Mouse (Mus musculus) testis, adult 2 months (tissue): ENCODE results near the gene Snrnp200. TPM values are rescaled to one million over a fixed set of nuclear protein-coding genes. Genes with fewer than 3 reads are reported as not detected.
"Not testable (repeated sequence)": the region's sequence is repeated elsewhere in the genome, so short reads cannot be mapped to it uniquely, and the experiment has no call there.

ENCODE experiments used
- H3K27ac ChIP-seq: fragments of 200-500 bp; 2 replicates; pipeline ENCODE4 v1.5.1; 2012; ENCODE audit warnings: low read depth, low read length; ENCODE audit not compliant: control insufficient read depth, insufficient read depth
- H3K27me3 ChIP-seq: fragments of 200-500 bp; 2 replicates; pipeline ENCODE4 v1.6.1; 2012; ENCODE audit warnings: mild to moderate bottlenecking, low read length, moderate library complexity; ENCODE audit not compliant: control insufficient read depth, insufficient read depth
- H3K36me3 ChIP-seq: fragments of 200-500 bp; 2 replicates; pipeline ENCODE4 v1.6.1; 2012; ENCODE audit warnings: mild to moderate bottlenecking, low read length; ENCODE audit not compliant: control insufficient read depth, insufficient read depth
- H3K4me1 ChIP-seq: fragments of 200-500 bp; 2 replicates; pipeline ENCODE4 v1.6.1; 2012; ENCODE audit warnings: low read length; ENCODE audit not compliant: control insufficient read depth, insufficient read depth
- H3K4me3 ChIP-seq: fragments of 200-500 bp; 2 replicates; pipeline ENCODE4 v1.5.1; 2012; ENCODE audit warnings: low read depth, mild to moderate bottlenecking, low read length, moderate library complexity, mixed read lengths; ENCODE audit not compliant: control insufficient read depth
- CTCF ChIP-seq: fragments of 200-500 bp; IDR thresholded peaks from 2 replicates; pipeline ENCODE4 v1.5.1; 2012; ENCODE audit warnings: low read depth, mild to moderate bottlenecking, inconsistent platforms, low read length, moderate library complexity; ENCODE audit not compliant: control insufficient read depth, insufficient read depth, insufficient replicate concordance
- POLR2A ChIP-seq: fragments of 200-500 bp; IDR thresholded peaks from 2 replicates; pipeline ENCODE4 v1.6.1; 2012; ENCODE audit warnings: low read depth, mild to moderate bottlenecking, inconsistent platforms, low read length, moderate library complexity; ENCODE audit not compliant: control insufficient read depth
- polyA plus RNA-seq: library from polyadenylated mRNA; depleted of rRNA; stranded (reverse); fragments of >200 nt; gene quantifications from 2 replicates; pipeline ENCODE4 v1.2.3, GENCODE M21; 2012; rRNA removed

The Snrnp200 gene
- 45.6 and 45.7 TPM in 2 replicates for polyA plus RNA-seq

- TF ChIP-seq CTCF: no peak
- peak; percentile 80; the same call in 1 of the 2 replicates for TF ChIP-seq POLR2A
- Histone ChIP-seq H3K27ac (peak within 1 kb of the TSS; percentile 67), H3K36me3 (peaks cover 5% of the 10 kb centered on the region), H3K4me3 (peak within 1 kb of the TSS; percentile 94), H3K4me1 (peaks cover 2% of the 10 kb centered on the region; the same call in 1 of the 2 replicates), H3K27me3 (no peaks in the 10 kb centered on the region)
These were observed at the start of gene Snrnp200, which contains the start of gene 1810024B03Rik for GRCm38 (mm10) chr2:127207547-127208451. TSS of gene Snrnp200 (plus strand) at chr2:127208386. TSS of gene 1810024B03Rik (minus strand) at chr2:127208280.

DNA sequence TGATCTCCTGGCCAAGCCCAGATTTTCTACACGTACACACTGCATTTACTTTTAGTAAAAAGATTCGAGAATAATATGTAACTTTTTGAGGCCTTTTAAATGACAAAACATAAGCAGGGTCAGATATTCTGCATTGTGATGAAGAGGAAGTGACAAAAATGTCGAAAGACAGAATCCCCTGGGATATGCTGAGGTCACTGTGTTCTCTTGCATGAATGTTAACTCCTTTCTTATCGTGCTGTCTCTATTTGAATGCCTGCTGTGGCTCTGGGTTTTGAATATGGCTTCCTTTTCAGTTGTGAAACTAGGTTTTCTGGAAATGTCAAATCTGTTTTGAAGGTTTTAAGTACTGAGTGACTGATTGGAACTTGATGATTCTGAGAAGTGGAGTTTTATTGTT, 42.5 kb upstream of the Snrnp200 start:
- Histone ChIP-seq H3K27ac (no peak overlapping the region), H3K36me3 (no peaks in the 10 kb centered on the region), H3K4me1 (no peaks in the 10 kb centered on the region), H3K4me3 (no peak overlapping the region), H3K27me3 (no peaks in the 10 kb centered on the region)
- no peak for TF ChIP-seq POLR2A
- TF ChIP-seq CTCF: no peak

- not testable (repeated sequence) for H3K27ac ChIP-seq, H3K27me3 ChIP-seq, H3K4me1 ChIP-seq, H3K36me3 ChIP-seq, H3K4me3 ChIP-seq
These were observed 41.9 kb upstream of the Snrnp200 start for GRCm38 (mm10) chr2:127166261-127166660.

DNA sequence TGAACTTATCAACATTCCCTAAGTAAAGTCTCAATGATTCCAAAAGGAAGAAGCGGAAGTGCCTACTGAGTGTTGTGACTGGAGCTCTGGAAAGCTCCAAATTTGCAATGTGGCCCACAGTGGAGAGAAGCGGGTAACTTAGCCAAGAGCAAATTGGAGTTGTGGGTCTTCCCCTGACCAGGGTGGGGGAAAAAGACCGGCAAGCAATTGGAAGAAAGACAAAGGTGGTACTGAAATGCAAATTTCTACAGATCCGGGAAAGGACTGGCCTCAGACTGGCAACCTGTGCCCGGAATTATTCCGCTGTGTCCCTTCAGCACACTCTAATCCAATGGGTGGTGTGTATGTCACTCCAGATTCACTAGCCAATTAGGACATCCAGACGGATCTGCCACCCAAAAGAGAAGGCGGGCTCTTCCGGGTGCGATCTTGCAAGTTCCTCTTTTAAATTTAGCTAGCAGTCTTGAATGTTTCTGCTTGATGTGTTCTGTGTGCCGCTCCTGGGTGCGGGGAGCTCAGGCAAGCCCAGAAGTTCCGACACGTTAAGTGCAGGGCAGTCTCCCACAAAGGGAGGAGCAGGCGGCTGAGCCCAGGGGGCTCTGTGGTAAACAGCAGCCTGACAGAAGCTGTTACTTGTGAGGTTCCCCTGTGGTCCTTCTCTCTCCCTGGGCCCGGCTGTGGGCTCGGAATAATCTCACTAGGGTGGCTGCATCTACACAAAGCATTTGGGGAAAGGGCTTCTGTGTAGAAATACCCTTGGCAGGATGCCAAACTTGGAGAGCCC, 25.4 kb upstream of the Snrnp200 start:
- no peaks in the 10 kb centered on the region for H3K4me1 ChIP-seq
- H3K36me3 ChIP-seq: no peaks in the 10 kb centered on the region
- TF ChIP-seq POLR2A (peak; percentile 43), CTCF (no peak)
- peak overlapping the region; percentile 32 for H3K27ac ChIP-seq
- H3K4me3 ChIP-seq: peak overlapping the region; percentile 81
- no peaks in the 10 kb centered on the region for H3K27me3 ChIP-seq

GRCm38 (mm10) chr2:127189574-127189973, 18.6 kb upstream of the Snrnp200 start:
- H3K4me3 ChIP-seq: peak overlapping the region; percentile 82
- no peak overlapping the region; the same call in 1 of the 2 replicates for H3K27ac ChIP-seq
- no peaks in the 10 kb centered on the region for H3K36me3 ChIP-seq
- no peaks in the 10 kb centered on the region for H3K27me3 ChIP-seq
- H3K4me1 ChIP-seq: no peaks in the 10 kb centered on the region
- TF ChIP-seq POLR2A: no peak

- TF ChIP-seq POLR2A: no peak
- TF ChIP-seq CTCF: 0 out of 2 replicates have a peak, but pooled peaks have one; percentile 15
- H3K27me3 ChIP-seq: no peaks in the 10 kb centered on the region
- peaks cover 2% of the 10 kb centered on the region; the same call in 1 of the 2 replicates for H3K4me1 ChIP-seq
- H3K27ac ChIP-seq: no peak overlapping the region
- no peaks in the 10 kb centered on the region for H3K36me3 ChIP-seq
- H3K4me3 ChIP-seq: no peak overlapping the region
These were observed 3.3 kb upstream of the Snrnp200 start for GRCm38 (mm10) chr2:127204932-127205331.

DNA sequence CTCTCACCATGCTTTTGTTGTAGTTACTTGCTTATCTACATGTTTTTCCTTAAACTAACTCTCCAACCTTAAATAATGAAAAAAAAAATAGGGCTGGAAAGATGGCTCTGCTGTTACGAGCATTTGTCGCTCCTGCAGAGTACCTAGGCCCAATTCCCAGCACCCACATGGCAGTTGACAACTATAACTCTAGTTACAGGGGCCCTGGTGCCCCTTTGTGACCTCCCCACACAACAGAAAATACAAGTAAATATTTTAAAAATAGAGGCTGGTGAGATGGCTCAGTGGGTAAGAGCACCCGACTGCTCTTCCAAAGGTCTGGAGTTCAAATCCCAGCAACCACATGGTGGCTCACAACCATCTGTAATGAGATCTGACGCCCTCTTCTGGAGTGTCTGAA, 2.2 kb upstream of the Snrnp200 start:
- H3K27me3 ChIP-seq, H3K36me3 ChIP-seq, H3K4me1 ChIP-seq, H3K4me3 ChIP-seq, H3K27ac ChIP-seq: not testable (repeated sequence)
